Mouse (Mus musculus): ENCODE measurements around the gene Zfp36l2. TPM values are rescaled to one million over a fixed set of nuclear protein-coding genes. Genes with fewer than 3 reads are reported as not detected.

The Zfp36l2 gene
- total and polyA plus RNA-seq, 3 experiments = 8.9 to 24.2 (median 9.0) TPM

GRCm38 (mm10) chr17:84194282-84195002, 6.7 kb upstream of the Zfp36l2 start:
- Histone ChIP-seq H3K27ac (ENCODE audit: insufficient read depth, low read depth) (no peak overlapping the region), H3K4me3 (replicated peaks in 1 of 3; ENCODE audit: low read depth in 2 of 3, low read length in 2 of 3, poor library complexity in 1 of 3) (no peak overlapping the region), H3K9ac (ENCODE audit: insufficient read depth, low read depth) (no peak overlapping the region), H3K4me1 (ENCODE audit: control insufficient read depth in 1 of 2, insufficient read depth in 2 of 2) (peaks cover 12 to 54% of the 10 kb centered on the region in 2 experiments), H3K4me2 (ENCODE audit: insufficient read depth, low read depth, poor library complexity, severe bottlenecking) (no peak overlapping the region), H3K27me3 (replicated peaks) (no peaks in the 10 kb centered on the region), H3K9me3 (replicated peaks; ENCODE audit: low read length) (no peaks in the 10 kb centered on the region), H3K79me2 (replicated peaks; ENCODE audit: control insufficient read depth, extremely low read depth, insufficient read depth, poor library complexity, severe bottlenecking) (no peaks in the 10 kb centered on the region), H3K36me3 (replicated peaks in 1 of 2; ENCODE audit: control insufficient read depth in 1 of 2, insufficient read depth in 1 of 2, low read length in 1 of 2) (peaks cover 31 to 84% of the 10 kb centered on the region in 2 experiments)
- TF ChIP-seq MEF2A (IDR thresholded peaks at IDR 0.05; ENCODE audit: borderline replicate concordance, low read depth, low read length) (no peak), JUN (IDR thresholded peaks at IDR 0.05; ENCODE audit: insufficient read depth, low read depth, low read length) (no peak), USF2 (conservative IDR thresholded peaks at IDR 0.05; ENCODE audit: low read depth, low read length) (no peak), SIN3A (IDR thresholded peaks at IDR 0.05; ENCODE audit: low read length) (no peak), UBTF (IDR thresholded peaks at IDR 0.05; ENCODE audit: low read depth, low read length) (no peak), ZKSCAN1 (IDR thresholded peaks at IDR 0.05; ENCODE audit: borderline replicate concordance, low read depth, low read length) (no peak), E2F4 (IDR thresholded peaks at IDR 0.05; ENCODE audit: insufficient replicate concordance, low read depth, low read length) (no peak), POLR2AphosphoS2 (IDR thresholded peaks at IDR 0.05; ENCODE audit: low read depth, low read length) (no peak), KAT2A (IDR thresholded peaks at IDR 0.05; ENCODE audit: insufficient replicate concordance, low read length) (no peak), HCFC1 (IDR thresholded peaks at IDR 0.05; ENCODE audit: low read depth, low read length) (no peak), ZNF384 (IDR thresholded peaks at IDR 0.05; ENCODE audit: low read depth, low read length) (no peak), TCF12 (IDR thresholded peaks at IDR 0.05; ENCODE audit: low read depth, low read length) (no peak)
- in situ Hi-C loops (cut with MboI; ENCODE audit: low pct_ligation_motif_present, low pct_unique_long_range_greater_than_20kb, low sequenced_read_pairs) (loop anchor here (5.0 to 10.0 kb wide), 3 partner anchors 183 to 320 kb away; no protein-coding TSS in a partner anchor), dilution Hi-C loops (cut with MboI; ENCODE audit: extremely low pct_ligation_motif_present, extremely low pct_unique_long_range_greater_than_20kb, low sequenced_read_pairs) (no loop called here)
- no peak for DNase-seq (ENCODE audit: extremely low read depth)

DNA sequence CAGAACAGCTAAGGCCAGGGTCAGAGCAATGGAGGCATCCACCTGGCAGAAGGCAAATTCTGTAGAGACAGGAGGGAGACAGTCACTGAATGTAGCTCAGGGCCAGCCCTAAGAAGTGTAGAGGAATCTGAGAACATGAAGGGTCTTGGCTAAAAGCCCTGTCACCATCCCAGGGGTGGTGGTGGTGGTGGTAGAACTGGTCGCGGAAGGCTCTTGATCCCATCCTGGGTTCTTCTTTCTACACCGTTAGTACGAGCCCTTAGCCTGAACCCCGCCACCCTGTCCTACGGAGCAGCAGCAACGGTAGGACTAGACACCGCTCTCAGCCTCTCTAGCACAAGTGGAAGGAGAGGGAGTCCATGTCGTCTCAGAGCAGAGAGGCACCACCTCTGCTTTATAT, 5.7 kb upstream of the Zfp36l2 start:
- no peaks in the 10 kb centered on the region for H3K79me2 ChIP-seq (replicated peaks; ENCODE audit: control insufficient read depth, extremely low read depth, insufficient read depth, poor library complexity, severe bottlenecking)
- in situ Hi-C loops (cut with MboI; ENCODE audit: low pct_ligation_motif_present, low pct_unique_long_range_greater_than_20kb, low sequenced_read_pairs) (loop anchor here (10.0 kb wide), 2 partner anchors 199 to 319 kb away; no protein-coding TSS in a partner anchor), dilution Hi-C loops (cut with MboI; ENCODE audit: extremely low pct_ligation_motif_present, extremely low pct_unique_long_range_greater_than_20kb, low sequenced_read_pairs) (no loop called here)
- H3K9ac ChIP-seq (ENCODE audit: insufficient read depth, low read depth) = no peak overlapping the region
- peaks cover 31 to 88% of the 10 kb centered on the region in 2 experiments for H3K36me3 ChIP-seq (replicated peaks in 1 of 2; ENCODE audit: control insufficient read depth in 1 of 2, insufficient read depth in 1 of 2, low read length in 1 of 2)
- no peak overlapping the region for H3K27ac ChIP-seq (ENCODE audit: insufficient read depth, low read depth)
- no peak for DNase-seq (ENCODE audit: extremely low read depth)
- no peaks in the 10 kb centered on the region for H3K9me3 ChIP-seq (replicated peaks; ENCODE audit: low read length)
- peaks cover 15 to 63% of the 10 kb centered on the region in 2 experiments for H3K4me1 ChIP-seq (ENCODE audit: control insufficient read depth in 1 of 2, insufficient read depth in 2 of 2)
- H3K4me3 ChIP-seq (replicated peaks in 1 of 3; ENCODE audit: low read depth in 2 of 3, low read length in 2 of 3, poor library complexity in 1 of 3) = no peak overlapping the region
- H3K27me3 ChIP-seq (replicated peaks) = no peaks in the 10 kb centered on the region
- no peak overlapping the region for H3K4me2 ChIP-seq (ENCODE audit: insufficient read depth, low read depth, poor library complexity, severe bottlenecking)
- no peak for TF ChIP-seq MAZ (IDR thresholded peaks at IDR 0.05; ENCODE audit: low read depth, low read length)
- no peak for TF ChIP-seq POLR2A (IDR thresholded peaks at IDR 0.05; ENCODE audit: low read depth, low read length)
- TF ChIP-seq USF1 (IDR thresholded peaks at IDR 0.05; ENCODE audit: low read depth, low read length) = no peak
- TF ChIP-seq TCF12 (IDR thresholded peaks at IDR 0.05; ENCODE audit: low read depth, low read length) = no peak
- TF ChIP-seq NELFE (IDR thresholded peaks at IDR 0.05; ENCODE audit: low read depth, low read length) = no peak
- TF ChIP-seq CHD1 (IDR thresholded peaks at IDR 0.05; ENCODE audit: low read depth, low read length) = no peak
- TF ChIP-seq PAX5 (IDR thresholded peaks at IDR 0.05; ENCODE audit: low read length) = no peak
- TF ChIP-seq KAT2A (IDR thresholded peaks at IDR 0.05; ENCODE audit: insufficient replicate concordance, low read length) = no peak
- TF ChIP-seq ELF1 (IDR thresholded peaks at IDR 0.05; ENCODE audit: low read depth, low read length) = no peak
- TF ChIP-seq E2F4 (IDR thresholded peaks at IDR 0.05; ENCODE audit: insufficient replicate concordance, low read depth, low read length) = no peak
- TF ChIP-seq SMC3 (IDR thresholded peaks at IDR 0.05; ENCODE audit: low read depth, low read length) = no peak
- TF ChIP-seq TBP (conservative IDR thresholded peaks at IDR 0.05; ENCODE audit: low read depth, low read length) = no peak
- no peak for TF ChIP-seq RAD21 (IDR thresholded peaks at IDR 0.05; ENCODE audit: low read depth, low read length)
- no peak for TF ChIP-seq ZMIZ1 (IDR thresholded peaks at IDR 0.05; ENCODE audit: low read depth, low read length)
- no peak for TF ChIP-seq JUND (conservative IDR thresholded peaks at IDR 0.05; ENCODE audit: low read depth, low read length)
- no peak for TF ChIP-seq MXI1 (IDR thresholded peaks at IDR 0.05; ENCODE audit: low read depth, low read length)
- no peak for TF ChIP-seq MAX (IDR thresholded peaks at IDR 0.05; ENCODE audit: low read length)
